Mouse (Mus musculus) activated CD4-positive, CD25-positive, alpha-beta regulatory T cell (primary cell): ENCODE data around the gene Numbl. TPM values are rescaled to one million over a fixed set of nuclear protein-coding genes. Genes with fewer than 3 reads are reported as not detected.

Source experiments
- polyA plus RNA-seq, 2 experiments: library from polyadenylated mRNA; unstranded; fragments of 100-300 nt; shearing (Covaris generic); gene quantifications; one replicate each; pipeline ENCODE4 v1.2.1; 2017

Numbl gene
- polyA plus RNA-seq = 1 to 10 TPM; 1.9 to 2.7 TPM

GRCm38 (mm10) chr7:27258205-27258899 lies at the start of gene Numbl:
TSS of gene Numbl (plus strand) at chr7:27258433.

GRCm38 (mm10) chr7:27228281-27228821 lies 29.9 kb upstream of the Numbl start, which contains the start of gene Itpkc:
TSS of gene Itpkc (minus strand) at chr7:27228661.

DNA sequence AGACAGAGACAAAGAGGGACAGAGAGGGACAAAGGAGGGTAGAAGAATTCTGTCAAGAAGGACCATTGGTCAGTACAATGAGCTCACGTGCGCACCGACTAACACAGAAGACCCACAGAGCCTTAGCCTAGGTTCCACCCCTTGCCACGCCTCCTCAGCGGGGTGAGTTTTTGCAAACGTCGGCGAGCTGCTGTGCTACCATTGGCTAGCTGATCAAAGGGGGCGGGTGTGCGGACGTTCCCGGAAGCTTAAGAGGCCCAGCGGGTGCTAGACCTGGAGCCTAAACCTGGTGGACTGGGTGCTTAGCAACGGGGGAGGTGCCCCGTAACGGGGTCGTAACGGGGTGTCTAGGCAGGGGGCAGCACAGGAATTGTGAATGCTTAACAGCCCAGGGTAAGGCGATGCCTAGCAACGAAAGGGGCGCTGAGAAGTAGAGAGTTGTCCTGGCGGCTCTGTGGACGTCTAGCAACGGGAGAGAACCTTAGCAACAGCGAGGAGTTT lies 25.4 kb upstream of the Numbl start, which contains the start of gene Coq8b:
Gene Coq8b, plus strand, starts transcription at position 243 of the 501 bp plus-strand sequence.

Other genes starting within 250 kb of the Numbl start
- under 1 TPM; 0.10 to 0.16 TPM for gene Cyp2a12, start 229.4 kb upstream of the Numbl start, polyA plus RNA-seq
- not detected for gene Cyp2f2, start 138.5 kb upstream of the Numbl start, polyA plus RNA-seq
- gene Cyp2t4, start 104.7 kb upstream of the Numbl start, polyA plus RNA-seq = under 1 TPM in 1 of 2 experiments, not detected in 1; 0.14 TPM
- 10 to 100 TPM; 50.8 to 59.6 TPM for gene Egln2, start 91.6 kb upstream of the Numbl start, polyA plus RNA-seq
- 100 to 1,000 TPM; 171 to 182 TPM for gene Rab4b, start 79.5 kb upstream of the Numbl start, polyA plus RNA-seq
- gene Gm21983, start 77.3 kb upstream of the Numbl start, polyA plus RNA-seq = not detected
- gene Mia, start 77.3 kb upstream of the Numbl start, polyA plus RNA-seq = under 1 TPM; 0.31 to 0.47 TPM
- gene BC024978, start 62.7 kb upstream of the Numbl start, polyA plus RNA-seq = 1 to 10 TPM; 1.7 to 1.8 TPM
- gene Snrpa, start 62.2 kb upstream of the Numbl start, polyA plus RNA-seq = 100 to 1,000 TPM in 1 of 2 experiments, 10 to 100 TPM in 1; 99.1 to 108 TPM
- gene Itpkc, start 29.8 kb upstream of the Numbl start, polyA plus RNA-seq = 1 to 10 TPM; 6.6 to 9.3 TPM
- 10 to 100 TPM; 18.1 to 19.3 TPM for gene Coq8b, start 25.4 kb upstream of the Numbl start, polyA plus RNA-seq
- gene Ltbp4, start 79.3 kb downstream of the Numbl start, polyA plus RNA-seq = 1 to 10 TPM in 1 of 2 experiments, not detected in 1; 1.2 TPM
- 10 to 100 TPM; 71.7 to 97.3 TPM for gene Shkbp1, start 97.6 kb downstream of the Numbl start, polyA plus RNA-seq
- gene Gm20479, start 99.0 kb downstream of the Numbl start, polyA plus RNA-seq = not detected
- gene Sptbn4, start 189.3 kb downstream of the Numbl start, polyA plus RNA-seq = under 1 TPM; 0.44 to 0.60 TPM
- gene Blvrb, start 189.5 kb downstream of the Numbl start, polyA plus RNA-seq = 10 to 100 TPM; 11.3 to 27.9 TPM
- 10 to 100 TPM; 51.0 to 51.6 TPM for gene Sertad3, start 215.3 kb downstream of the Numbl start, polyA plus RNA-seq
- gene Sertad1, start 228.5 kb downstream of the Numbl start, polyA plus RNA-seq = 10 to 100 TPM; 45.9 to 62.2 TPM
- gene Prx, start 240.9 kb downstream of the Numbl start, polyA plus RNA-seq = under 1 TPM; 0.32 to 0.44 TPM